In the genomic region with DNA sequence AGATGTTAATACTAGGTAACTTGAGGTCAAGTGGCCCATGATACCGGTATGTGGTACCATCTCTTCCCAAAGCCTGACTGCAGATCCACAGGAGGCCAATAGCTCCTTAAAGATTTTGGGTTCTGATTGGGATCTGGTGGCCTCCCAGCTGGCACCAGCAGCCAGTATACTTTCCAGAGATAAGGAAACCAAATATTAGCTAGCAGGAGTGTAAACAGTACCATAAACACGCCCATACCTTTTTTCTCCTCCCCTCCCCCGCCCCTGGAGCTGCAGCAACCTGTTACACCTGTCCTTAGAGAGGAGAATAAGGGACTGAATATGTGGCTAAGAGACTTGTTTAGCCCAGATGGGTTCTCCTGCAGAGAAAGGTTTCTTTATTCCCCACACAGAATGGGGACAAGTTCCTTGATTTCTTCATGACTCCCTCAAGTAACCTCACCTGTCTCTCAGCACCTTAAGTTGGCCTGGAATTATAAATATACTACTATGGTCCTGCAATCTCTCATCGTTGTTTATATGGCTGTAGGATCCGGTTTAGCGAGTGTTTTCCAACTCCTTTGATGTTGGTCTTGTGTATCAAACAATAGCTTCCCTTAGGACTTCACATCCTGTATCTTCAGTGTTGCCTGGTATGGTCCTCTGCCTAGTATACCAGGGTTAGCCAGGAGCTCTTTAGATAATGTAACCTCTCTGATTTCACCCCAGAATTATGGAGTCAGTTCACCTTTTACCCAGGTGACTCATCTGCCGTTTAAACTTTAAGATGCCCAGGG, we compare ENCODE assay signal across 21 mouse cellular contexts. TPM values are rescaled to one million over a fixed set of nuclear protein-coding genes. Genes with fewer than 3 reads are reported as not detected.
A peak's percentile ranks its signal among the peaks of the same experiment; 100 is the strongest.
DNase-seq lines count a peak whose midpoint lies in the region; ATAC-seq and TF ChIP-seq lines count a peak whose summit lies in the region.
"Had no signal": no experiment of that assay in that cellular context is flagged by ENCODE, and none has a peak within 500 bp of the region (broad histone marks: within the 10 kb centered on the region; RNA-seq: fewer than 3 reads in every experiment).

No protein-coding gene starts in this region.

- intact Hi-C loops in left cerebral cortex, postnatal 36 days (cut with DNase I): no loop called here

- WGBS in intestine, embryonic 14.5 days: 40% methylated on average over 7 of the region's 7 CpGs
- WGBS in intestine, embryonic 16.5 days: 37% methylated on average over 7 of the region's 7 CpGs
- 49% methylated on average over 7 of the region's 7 CpGs for WGBS in liver, postnatal 0 days (ENCODE audit: insufficient replicate concordance)

- H3K4me1 ChIP-seq in intestine, embryonic 14.5 days (replicated peaks; ENCODE audit: control insufficient read depth, insufficient read depth, low read length): no peaks in the 10 kb centered on the region
- no peaks in the 10 kb centered on the region for H3K4me1 ChIP-seq in intestine, embryonic 16.5 days (ENCODE audit: control insufficient read depth, insufficient read depth, low read length)
- peaks cover 6% of the 10 kb centered on the region for H3K4me1 ChIP-seq in liver, postnatal 0 days (ENCODE audit: insufficient read depth)
- H3K4me1 ChIP-seq: embryonic facial prominence, embryonic 15.5 days; heart, embryonic 15.5 days; hindbrain, embryonic 10.5 days had no signal

- ATAC-seq in intestine, embryonic 14.5 days (replicated peaks; ENCODE audit: low FRiP score, low TSS enrichment, low read depth): peak; percentile 77
- peak; percentile 93 for ATAC-seq in intestine, embryonic 16.5 days
- peak; percentile 62 for ATAC-seq in liver, postnatal 0 days

- no peaks in the 10 kb centered on the region for H3K9me3 ChIP-seq in intestine, embryonic 14.5 days (ENCODE audit: control insufficient read depth, low read length)
- no peaks in the 10 kb centered on the region for H3K9me3 ChIP-seq in intestine, embryonic 16.5 days (ENCODE audit: control insufficient read depth, low read length)
- no peaks in the 10 kb centered on the region for H3K9me3 ChIP-seq in liver, postnatal 0 days (ENCODE audit: low read length)
- H3K9me3 ChIP-seq: embryonic facial prominence, embryonic 15.5 days; G1E; heart, embryonic 15.5 days; hindbrain, embryonic 10.5 days had no signal

- no peak overlapping the region for H3K27ac ChIP-seq in intestine, embryonic 14.5 days (ENCODE audit: low read depth)
- no peak overlapping the region for H3K27ac ChIP-seq in intestine, embryonic 16.5 days (ENCODE audit: low read length)
- H3K27ac ChIP-seq in liver, postnatal 0 days (ENCODE audit: low read depth): no peak overlapping the region
- H3K27ac ChIP-seq: embryonic facial prominence, embryonic 15.5 days; heart, embryonic 15.5 days; hindbrain, embryonic 10.5 days had no signal

- no peak for TF ChIP-seq EP300 in liver, postnatal 0 days (IDR thresholded peaks at IDR 0.05; ENCODE audit: low read depth)

- no peaks in the 10 kb centered on the region for H3K36me3 ChIP-seq in intestine, embryonic 14.5 days (ENCODE audit: control insufficient read depth, insufficient read depth, low read length)
- H3K36me3 ChIP-seq in intestine, embryonic 16.5 days (ENCODE audit: control insufficient read depth, insufficient read depth, low read length): no peaks in the 10 kb centered on the region
- H3K36me3 ChIP-seq in liver, postnatal 0 days (replicated peaks; ENCODE audit: insufficient read depth, low read length): no peaks in the 10 kb centered on the region
- H3K36me3 ChIP-seq: embryonic facial prominence, embryonic 15.5 days; G1E; heart, embryonic 15.5 days; hindbrain, embryonic 10.5 days had no signal

- H3K4me3 ChIP-seq in intestine, embryonic 14.5 days (ENCODE audit: low read depth, low read length): no peak overlapping the region
- H3K4me3 ChIP-seq in intestine, embryonic 16.5 days (ENCODE audit: low read length): no peak overlapping the region
- no peak overlapping the region for H3K4me3 ChIP-seq in liver, postnatal 0 days (ENCODE audit: low read depth, low read length)
- H3K4me3 ChIP-seq: embryonic facial prominence, embryonic 15.5 days; heart, embryonic 15.5 days; hindbrain, embryonic 10.5 days had no signal

- no peak for DNase-seq in intestine, embryonic 14.5 days (ENCODE audit: low spot score)
- DNase-seq in liver, postnatal 0 days: peak; percentile 55
- DNase-seq in lung, postnatal 4 days: peak; percentile 9 to 37
- DNase-seq in thymus, postnatal 14 days: no peak
- DNase-seq in spleen, adult 12 weeks (ENCODE audit: low spot score): no peak
- no peak for DNase-seq in left cerebral cortex, postnatal 36 days (ENCODE audit: low spot score in 2 of 2)
- DNase-seq: adrenal gland, adult 2 months; cerebellum, adult 8-10 months; kidney, adult 18-20 months; kidney, postnatal 4 days; layer of hippocampus, postnatal 36 days; retina, postnatal 1 day; thymus, postnatal 4 days had no signal

- no peaks in the 10 kb centered on the region for H3K27me3 ChIP-seq in intestine, embryonic 14.5 days (replicated peaks; ENCODE audit: control insufficient read depth, insufficient read depth, low read length)
- H3K27me3 ChIP-seq in intestine, embryonic 16.5 days (replicated peaks; ENCODE audit: control insufficient read depth, insufficient read depth, low read length): no peaks in the 10 kb centered on the region
- H3K27me3 ChIP-seq in liver, postnatal 0 days (ENCODE audit: insufficient read depth, low read length): no peaks in the 10 kb centered on the region
- H3K27me3 ChIP-seq: embryonic facial prominence, embryonic 15.5 days had no signal

- no peak overlapping the region for H3K4me2 ChIP-seq in intestine, embryonic 14.5 days (ENCODE audit: low read length)
- H3K4me2 ChIP-seq in intestine, embryonic 16.5 days (ENCODE audit: low read depth, low read length): no peak overlapping the region
- no peak overlapping the region for H3K4me2 ChIP-seq in liver, postnatal 0 days (ENCODE audit: low read depth, low read length)
- H3K4me2 ChIP-seq: embryonic facial prominence, embryonic 15.5 days; heart, embryonic 15.5 days had no signal

- no peak for TF ChIP-seq CTCF in liver, postnatal 0 days (IDR thresholded peaks at IDR 0.05; ENCODE audit: low read depth)

- H3K9ac ChIP-seq in intestine, embryonic 14.5 days (ENCODE audit: low read length): no peak overlapping the region
- H3K9ac ChIP-seq in intestine, embryonic 16.5 days (ENCODE audit: low read depth, low read length): no peak overlapping the region
- H3K9ac ChIP-seq in liver, postnatal 0 days (replicated peaks): no peak overlapping the region
- H3K9ac ChIP-seq: embryonic facial prominence, embryonic 15.5 days; heart, embryonic 15.5 days had no signal

RNA-seq across cellular contexts. Expression of a gene that starts 24.2 kb away (rescaled TPM):
- 0.17 TPM in 1 of 2 replicates, not detected in the other for polyA plus RNA-seq in intestine, embryonic 14.5 days (2014; fragmentation: Nextera tagmentation; extraction: Ambion mirVana)
- 0.36 and 0.72 TPM in 2 replicates for polyA plus RNA-seq in intestine, embryonic 16.5 days (2015; fragmentation: Nextera tagmentation; extraction: Ambion mirVana)
- polyA plus RNA-seq in liver, postnatal 0 days (2015; fragmentation: Nextera tagmentation; extraction: Ambion mirVana): 0.62 and 0.92 TPM in 2 replicates
- 1 to 10 TPM in 1 of 2 experiments, under 1 TPM in 1; 0.81 to 1.3 TPM for total RNA-seq in left cerebral cortex, postnatal 36 days (2021)
- polyA plus RNA-seq: forebrain, embryonic 11.5 days; G1E had no signal

RNA-seq across cellular contexts. Expression of a gene that starts 24.2 kb away (rescaled TPM):
- polyA plus RNA-seq in intestine, embryonic 14.5 days (2014; fragmentation: Nextera tagmentation; extraction: Ambion mirVana): 0.18 TPM in 1 of 2 replicates, not detected in the other
- polyA plus RNA-seq in intestine, embryonic 16.5 days (2015; fragmentation: Nextera tagmentation; extraction: Ambion mirVana): 0.79 and 0.89 TPM in 2 replicates
- 0.13 TPM in 1 of 2 replicates, not detected in the other for polyA plus RNA-seq in liver, postnatal 0 days (2015; fragmentation: Nextera tagmentation; extraction: Ambion mirVana)
- not detected for total RNA-seq in left cerebral cortex, postnatal 36 days (2021)
- total RNA-seq: adrenal gland, adult 2 months; gastrocnemius, postnatal 4 days; layer of hippocampus, postnatal 36 days had no signal
- polyA plus RNA-seq: adrenal gland, adult 2 months; hindbrain, embryonic 10.5 days; neural tube, embryonic 14.5 days had no signal

RNA-seq across cellular contexts. Expression of a gene that starts 45.3 kb away (rescaled TPM):
- 81.6 and 82.2 TPM in 2 replicates for polyA plus RNA-seq in intestine, embryonic 14.5 days (2014; fragmentation: Nextera tagmentation; extraction: Ambion mirVana)
- 104 and 107 TPM in 2 replicates for polyA plus RNA-seq in intestine, embryonic 16.5 days (2015; fragmentation: Nextera tagmentation; extraction: Ambion mirVana)
- polyA plus RNA-seq in liver, postnatal 0 days (2015; fragmentation: Nextera tagmentation; extraction: Ambion mirVana): 89.0 and 93.3 TPM in 2 replicates
- 10 to 100 TPM; 57.7 to 72.0 TPM for total RNA-seq in left cerebral cortex, postnatal 36 days (2021)

Comparison
In these comparisons a context has a peak if more than half of its experiments do, and no peak if none do; other contexts are left out.
1. DNase-seq: peak in liver, postnatal 0 days (single experiment) and lung, postnatal 4 days (2 of 2); none in intestine, embryonic 14.5 days (single experiment), thymus, postnatal 14 days (single experiment), spleen, adult 12 weeks (single experiment) and left cerebral cortex, postnatal 36 days (0 of 2).
2. Peak in every context shown above with its lines, with median percentiles within 50 percentile points of each other: ATAC-seq.